Mouse (Mus musculus) midbrain, postnatal 0 days (tissue): ENCODE measurements around the gene Zkscan4. TPM values are rescaled to one million over a fixed set of nuclear protein-coding genes. Genes with fewer than 3 reads are reported as not detected.
"Not testable (repeated sequence)": the region's sequence is repeated elsewhere in the genome, so short reads cannot be mapped to it uniquely, and the experiment has no call there.

ENCODE experiments used
- ATAC-seq: fragments of 200-750 bp; cut with Nextera tagmentation; 2 replicates; pipeline ENCODE4 v1.8.0; 2017; ENCODE audit warnings: moderate number of reproducible peaks, mild to moderate bottlenecking, moderate TSS enrichment, moderate library complexity; ENCODE audit not compliant: low FRiP score
- DNase-seq: peaks from one replicate; pipeline ENCODE4 v3.0.0-alpha.2; 2015; ENCODE audit warnings: low spot score
- H3K27ac ChIP-seq: fragments of 300-500 bp; sonication (generic); 2 replicates; pipeline ENCODE4 v1.5.1; 2014; ENCODE audit warnings: low read depth, mild to moderate bottlenecking, low read length, mixed read lengths
- H3K27me3 ChIP-seq: fragments of 300-500 bp; sonication (generic); 2 replicates; pipeline ENCODE4 v1.6.1; 2014; ENCODE audit warnings: low read length, control low read depth, mixed read lengths; ENCODE audit not compliant: insufficient read depth
- H3K36me3 ChIP-seq: fragments of 300-500 bp; sonication (generic); 2 replicates; pipeline ENCODE4 v1.6.1; 2014; ENCODE audit warnings: low read length, control low read depth, mixed read lengths; ENCODE audit not compliant: insufficient read depth
- H3K4me1 ChIP-seq: fragments of 300-500 bp; sonication (generic); 2 replicates; pipeline ENCODE4 v1.6.1; 2014; ENCODE audit warnings: mild to moderate bottlenecking, control low read depth, antibody characterized with exemption, low read length, mixed read lengths; ENCODE audit not compliant: insufficient read depth
- H3K4me2 ChIP-seq: fragments of 300-500 bp; sonication (generic); 2 replicates; pipeline ENCODE4 v1.6.1; 2014; ENCODE audit warnings: low read depth, mild to moderate bottlenecking, low read length, mixed read lengths; ENCODE audit not compliant: poor library complexity, severe bottlenecking
- H3K4me3 ChIP-seq: fragments of 300-500 bp; sonication (generic); 2 replicates; pipeline ENCODE4 v1.5.1; 2014; ENCODE audit warnings: low read depth, mild to moderate bottlenecking, low read length, moderate library complexity
- H3K9ac ChIP-seq: fragments of 300-500 bp; sonication (generic); replicated peaks from 2 replicates; pipeline ENCODE4 v1.6.1; 2014; ENCODE audit warnings: mild to moderate bottlenecking, low read length, moderate library complexity, mixed read lengths; ENCODE audit not compliant: poor library complexity, severe bottlenecking
- H3K9me3 ChIP-seq: fragments of 300-500 bp; sonication (generic); 2 replicates; pipeline ENCODE4 v1.6.1; 2016; ENCODE audit warnings: low read length, control low read depth
- CTCF ChIP-seq: IDR thresholded peaks from 2 replicates; pipeline ENCODE4 v1.5.1; 2016; ENCODE audit warnings: antibody characterized with exemption, mild to moderate bottlenecking
- WGBS: fragments of 180-500 bp; shearing (Covaris S2); extraction: QIAGEN DNeasy Blood & Tissue Kit; methylation state at CpG from one replicate; pipeline ENCODE4 v1.1.7; 2014; 5-methylcytosine and 5-hydroxymethylcytosine counted together
- polyA plus RNA-seq: library from polyadenylated mRNA; unstranded; fragments of >200 nt; fragmentation: Nextera tagmentation; extraction: Ambion mirVana; gene quantifications from 2 replicates; pipeline ENCODE4 v1.2.1, GENCODE M21; 2015
- total RNA-seq: library from RNA; depleted of rRNA; stranded (reverse); fragments of >200 nt; gene quantifications from 2 replicates; pipeline ENCODE4 v1.2.3, GENCODE M21; 2014; rRNA removed

The Zkscan4 gene
- total RNA-seq (7.8 and 10.0 TPM in 2 replicates), polyA plus RNA-seq (6.7 and 6.9 TPM in 2 replicates)

- H3K36me3 ChIP-seq, H3K9me3 ChIP-seq, H3K27me3 ChIP-seq, H3K4me1 ChIP-seq: not testable (repeated sequence)
- 4% methylated on average over 31 of the region's 31 CpGs for WGBS
- ATAC-seq (peak; percentile 91), DNase-seq (peak; percentile 93)
- peak; percentile 64 for TF ChIP-seq CTCF
- Histone ChIP-seq H3K9ac (peak within 1 kb of the TSS; percentile 74), H3K27ac (peak within 1 kb of the TSS; percentile 88), H3K4me2 (peak within 1 kb of the TSS; percentile 57), H3K4me3 (peak within 1 kb of the TSS; percentile 58)
These were observed at the start of gene Zkscan4, which contains the start of gene Gm10065 for GRCm38 (mm10) chr13:21478759-21479670. TSS of gene Zkscan4 (plus strand) at chr13:21478907. TSS of gene Gm10065 (minus strand) at chr13:21479441.

GRCm38 (mm10) chr13:21435476-21435875 is 43.2 kb upstream of the Zkscan4 start:
- Histone ChIP-seq H3K4me3 (no peak overlapping the region), H3K27me3 (no peaks in the 10 kb centered on the region), H3K27ac (no peak overlapping the region), H3K4me1 (no peaks in the 10 kb centered on the region), H3K4me2 (no peak overlapping the region), H3K36me3 (no peaks in the 10 kb centered on the region), H3K9me3 (no peaks in the 10 kb centered on the region), H3K9ac (no peak overlapping the region)
- WGBS = 91% methylated on average over 4 of the region's 4 CpGs
- TF ChIP-seq CTCF = no peak
- no peak for ATAC-seq
- no peak for DNase-seq

GRCm38 (mm10) chr13:21440503-21441206 is 38.1 kb upstream of the Zkscan4 start, which contains the start of gene Pgbd1:
TSS of gene Pgbd1 (minus strand) at chr13:21441058.
- Histone ChIP-seq H3K27me3 (no peaks in the 10 kb centered on the region), H3K27ac (peak within 1 kb of the TSS; percentile 77), H3K4me1 (no peaks in the 10 kb centered on the region), H3K36me3 (peaks cover 18% of the 10 kb centered on the region), H3K4me3 (peak within 1 kb of the TSS; percentile 59), H3K4me2 (peak within 1 kb of the TSS; percentile 83), H3K9ac (peak within 1 kb of the TSS; percentile 71), H3K9me3 (no peaks in the 10 kb centered on the region)
- TF ChIP-seq CTCF = peak; percentile 70
- ATAC-seq (peak; percentile 96), DNase-seq (peak; percentile 94)
- WGBS = under 1% methylated on average over 32 of the region's 32 CpGs

GRCm38 (mm10) chr13:21441207-21441572 is 37.5 kb upstream of the Zkscan4 start:
- Histone ChIP-seq H3K9ac (peak overlapping the region; percentile 71; the same call in 1 of the 2 replicates), H3K4me3 (peak overlapping the region; percentile 59), H3K4me1 (no peaks in the 10 kb centered on the region), H3K4me2 (peak overlapping the region; percentile 83), H3K27me3 (no peaks in the 10 kb centered on the region), H3K9me3 (no peaks in the 10 kb centered on the region), H3K27ac (0 out of 2 replicates have a peak overlapping the region, but pooled peaks have one; percentile 77), H3K36me3 (peaks cover 22% of the 10 kb centered on the region)
- peak; percentile 49 for ATAC-seq
- 15% methylated on average over 10 of the region's 10 CpGs for WGBS
- DNase-seq = no peak
- no peak for TF ChIP-seq CTCF

- H3K36me3 ChIP-seq = peaks cover 33% of the 10 kb centered on the region
- no peaks in the 10 kb centered on the region for H3K4me1 ChIP-seq
- DNase-seq (no peak), ATAC-seq (no peak)
- no peaks in the 10 kb centered on the region for H3K27me3 ChIP-seq
- H3K27ac ChIP-seq = no peak overlapping the region
- no peak overlapping the region for H3K9ac ChIP-seq
- H3K4me3 ChIP-seq = no peak overlapping the region
- no peak for TF ChIP-seq CTCF
- WGBS = 90% methylated on average over 9 of the region's 9 CpGs
- no peak overlapping the region for H3K4me2 ChIP-seq
- no peaks in the 10 kb centered on the region for H3K9me3 ChIP-seq
These were observed 31.9 kb upstream of the Zkscan4 start for GRCm38 (mm10) chr13:21446796-21447195.
